Mouse (Mus musculus): Measurements from ENCODE around the gene Cyp4f40.
"Not testable (repeated sequence)": the region's sequence is repeated elsewhere in the genome, so short reads cannot be mapped to it uniquely, and the experiment has no call there.

Gene Cyp4f40

GRCm38 (mm10) chr17:32673976-32674375 is 15.3 kb downstream of the Cyp4f40 start:
- H3K36me3 ChIP-seq (ENCODE audit: control insufficient read depth, insufficient read depth, low read length, poor library complexity, severe bottlenecking) = no peaks in the 10 kb centered on the region
- H3K27me3 ChIP-seq (ENCODE audit: control insufficient read depth, insufficient read depth, low read length, poor library complexity, severe bottlenecking) = no peaks in the 10 kb centered on the region
- no peak for DNase-seq (ENCODE audit: low read depth, low spot score)

- Histone ChIP-seq H3K36me3 (ENCODE audit: control insufficient read depth, insufficient read depth, low read length, poor library complexity, severe bottlenecking) (no peaks in the 10 kb centered on the region), H3K27me3 (ENCODE audit: control insufficient read depth, insufficient read depth, low read length, poor library complexity, severe bottlenecking) (no peaks in the 10 kb centered on the region)
- DNase-seq (ENCODE audit: low read depth, low spot score) = peak; percentile 9
Observed at GRCm38 (mm10) chr17:32676040-32676635, 17.4 kb downstream of the Cyp4f40 start.

GRCm38 (mm10) chr17:32680404-32680803 is 21.7 kb downstream of the Cyp4f40 start:
- no peaks in the 10 kb centered on the region for H3K36me3 ChIP-seq (ENCODE audit: control insufficient read depth, insufficient read depth, low read length, poor library complexity, severe bottlenecking)
- DNase-seq (ENCODE audit: low read depth, low spot score) = peak; percentile 75
- H3K27me3 ChIP-seq (ENCODE audit: control insufficient read depth, insufficient read depth, low read length, poor library complexity, severe bottlenecking) = no peaks in the 10 kb centered on the region

DNA sequence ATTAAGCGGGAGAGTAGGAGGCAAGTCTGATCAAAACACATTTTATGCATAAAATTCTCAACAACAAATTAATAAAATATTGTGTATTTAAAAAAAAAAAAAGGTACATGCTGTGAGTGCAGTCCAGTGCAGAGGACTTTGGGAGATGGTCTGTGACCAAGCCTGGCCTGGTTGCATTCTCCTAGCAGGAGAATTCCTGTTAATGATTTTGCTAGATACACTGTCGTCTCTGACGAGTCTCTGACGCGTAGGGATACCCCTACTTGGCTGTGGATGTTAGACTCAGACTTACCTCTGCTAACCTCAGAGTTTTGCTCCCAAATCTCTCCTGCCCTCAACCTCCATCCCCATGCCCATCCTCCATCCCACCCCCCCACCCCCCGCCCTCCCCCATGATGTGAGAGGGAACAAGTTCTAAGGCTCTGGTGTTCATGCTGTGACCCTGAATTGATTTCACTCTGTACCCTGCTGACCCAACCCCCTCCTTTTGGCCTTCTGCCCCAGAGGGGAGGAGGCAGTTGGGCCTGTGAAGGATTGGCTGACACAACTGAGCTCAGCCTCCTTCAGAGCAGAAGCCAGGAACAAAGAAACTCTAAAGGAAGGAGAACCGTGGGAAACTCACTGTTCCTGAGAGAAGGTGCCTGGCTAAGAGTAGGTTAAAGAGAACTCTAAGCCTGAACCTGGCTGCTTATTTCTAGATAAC is 26.5 kb downstream of the Cyp4f40 start, which contains the start of gene Cyp4f15:
Gene Cyp4f15, plus strand, starts transcription at position 580 of the 703 bp plus-strand sequence.
- Histone ChIP-seq H3K27me3 (ENCODE audit: control insufficient read depth, insufficient read depth, low read length, poor library complexity, severe bottlenecking) (no peaks in the 10 kb centered on the region), H3K36me3 (ENCODE audit: control insufficient read depth, insufficient read depth, low read length, poor library complexity, severe bottlenecking) (no peaks in the 10 kb centered on the region)
- no peak for DNase-seq (ENCODE audit: low read depth, low spot score)

GRCm38 (mm10) chr17:32686722-32687121 is 28.0 kb downstream of the Cyp4f40 start:
- no peak for DNase-seq (ENCODE audit: low read depth, low spot score)
- Histone ChIP-seq H3K27me3 (ENCODE audit: control insufficient read depth, insufficient read depth, low read length, poor library complexity, severe bottlenecking) (no peaks in the 10 kb centered on the region), H3K36me3 (ENCODE audit: control insufficient read depth, insufficient read depth, low read length, poor library complexity, severe bottlenecking) (no peaks in the 10 kb centered on the region)

GRCm38 (mm10) chr17:32690959-32691358 is 32.3 kb downstream of the Cyp4f40 start:
- Histone ChIP-seq H3K36me3 (ENCODE audit: control insufficient read depth, insufficient read depth, low read length, poor library complexity, severe bottlenecking) (no peaks in the 10 kb centered on the region), H3K27me3 (ENCODE audit: control insufficient read depth, insufficient read depth, low read length, poor library complexity, severe bottlenecking) (no peaks in the 10 kb centered on the region)
- DNase-seq (ENCODE audit: low read depth, low spot score) = no peak

DNA sequence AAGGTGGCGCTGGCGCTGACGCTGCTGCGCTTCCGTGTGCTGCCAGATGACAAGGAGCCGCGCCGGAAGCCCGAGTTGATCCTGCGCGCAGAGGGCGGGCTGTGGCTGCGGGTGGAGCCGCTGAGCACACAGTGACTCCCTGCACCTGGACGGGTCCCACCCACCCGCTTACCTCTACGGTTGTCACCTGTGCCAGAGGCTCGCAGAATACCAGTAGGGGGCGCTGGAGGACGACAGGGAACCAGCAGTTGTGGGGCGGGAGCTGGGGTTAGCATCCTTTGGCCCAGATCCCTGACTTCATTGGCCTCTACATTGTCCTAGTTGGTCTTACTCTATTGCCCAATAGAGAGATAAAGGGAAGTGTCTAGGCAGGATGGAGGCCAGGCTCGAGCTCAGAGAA is 44.1 kb downstream of the Cyp4f40 start:
- no peaks in the 10 kb centered on the region for H3K27me3 ChIP-seq (ENCODE audit: control insufficient read depth, insufficient read depth, low read length, poor library complexity, severe bottlenecking)
- no peak for DNase-seq (ENCODE audit: low read depth, low spot score)
- H3K36me3 ChIP-seq (ENCODE audit: control insufficient read depth, insufficient read depth, low read length, poor library complexity, severe bottlenecking) = no peaks in the 10 kb centered on the region

- not testable (repeated sequence) for H3K36me3 ChIP-seq (ENCODE audit: control insufficient read depth, insufficient read depth, low read length, poor library complexity, severe bottlenecking); DNase-seq (ENCODE audit: low read depth, low spot score); H3K27me3 ChIP-seq (ENCODE audit: control insufficient read depth, insufficient read depth, low read length, poor library complexity, severe bottlenecking)
Observed at GRCm38 (mm10) chr17:32710541-32710940, 51.8 kb downstream of the Cyp4f40 start.

GRCm38 (mm10) chr17:32722151-32722550 is 63.5 kb downstream of the Cyp4f40 start:
- H3K36me3 ChIP-seq (ENCODE audit: control insufficient read depth, insufficient read depth, low read length, poor library complexity, severe bottlenecking); DNase-seq (ENCODE audit: low read depth, low spot score); H3K27me3 ChIP-seq (ENCODE audit: control insufficient read depth, insufficient read depth, low read length, poor library complexity, severe bottlenecking): not testable (repeated sequence)

GRCm38 (mm10) chr17:32722771-32723170 is 64.1 kb downstream of the Cyp4f40 start:
- no peaks in the 10 kb centered on the region for H3K36me3 ChIP-seq (ENCODE audit: control insufficient read depth, insufficient read depth, low read length, poor library complexity, severe bottlenecking)
- H3K27me3 ChIP-seq (ENCODE audit: control insufficient read depth, insufficient read depth, low read length, poor library complexity, severe bottlenecking) = no peaks in the 10 kb centered on the region
- DNase-seq (ENCODE audit: low read depth, low spot score) = no peak

GRCm38 (mm10) chr17:32726360-32726759 is 67.7 kb downstream of the Cyp4f40 start:
- not testable (repeated sequence) for H3K36me3 ChIP-seq (ENCODE audit: control insufficient read depth, insufficient read depth, low read length, poor library complexity, severe bottlenecking); H3K27me3 ChIP-seq (ENCODE audit: control insufficient read depth, insufficient read depth, low read length, poor library complexity, severe bottlenecking); DNase-seq (ENCODE audit: low read depth, low spot score)
